In the genomic region with DNA sequence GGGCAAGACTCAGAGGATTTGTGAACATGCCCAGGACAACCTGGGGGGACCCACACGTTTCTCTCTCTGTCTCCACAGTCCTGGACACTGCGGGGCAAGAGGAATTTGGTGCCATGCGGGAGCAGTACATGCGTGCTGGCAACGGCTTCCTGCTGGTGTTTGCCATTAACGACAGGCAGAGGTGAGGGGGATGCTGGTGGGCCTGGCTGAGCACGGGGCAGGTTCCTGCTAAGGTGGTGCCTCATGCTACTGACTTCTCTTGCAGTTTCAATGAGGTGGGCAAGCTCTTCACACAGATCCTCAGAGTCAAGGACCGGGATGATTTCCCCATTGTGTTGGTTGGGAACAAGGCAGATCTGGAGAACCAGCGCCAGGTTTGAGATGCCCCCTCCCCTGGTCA, we compare ENCODE assay signal across 22 mouse cellular contexts. TPM values are rescaled to one million over a fixed set of nuclear protein-coding genes. Genes with fewer than 3 reads are reported as not detected.
DNase-seq lines count a peak whose midpoint lies in the region; ATAC-seq and TF ChIP-seq lines count a peak whose summit lies in the region.
"Had no signal": no experiment of that assay in that cellular context is flagged by ENCODE, and none has a peak within 500 bp of the region (broad histone marks: within the 10 kb centered on the region; RNA-seq: fewer than 3 reads in every experiment).

No protein-coding gene starts in this region.

- H3K9me3 ChIP-seq in heart, postnatal 0 days (replicated peaks; ENCODE audit: control insufficient read depth, low read length): no peaks in the 10 kb centered on the region
- H3K9me3 ChIP-seq in embryonic facial prominence, embryonic 10.5 days: no peaks in the 10 kb centered on the region
- H3K9me3 ChIP-seq in stomach, postnatal 0 days (ENCODE audit: control insufficient read depth, low read length): no peaks in the 10 kb centered on the region
- H3K9me3 ChIP-seq: embryonic facial prominence, embryonic 15.5 days; forebrain, embryonic 10.5 days; G1E; hindbrain, embryonic 15.5 days had no signal

- peaks cover 16% of the 10 kb centered on the region for H3K36me3 ChIP-seq in heart, postnatal 0 days (replicated peaks; ENCODE audit: control insufficient read depth, insufficient read depth, low read length)
- no peaks in the 10 kb centered on the region for H3K36me3 ChIP-seq in embryonic facial prominence, embryonic 10.5 days (replicated peaks)
- H3K36me3 ChIP-seq in stomach, postnatal 0 days (ENCODE audit: control insufficient read depth, insufficient read depth, low read length): no peaks in the 10 kb centered on the region
- H3K36me3 ChIP-seq: embryonic facial prominence, embryonic 15.5 days; hindbrain, embryonic 15.5 days had no signal

- H3K27me3 ChIP-seq in heart, postnatal 0 days (ENCODE audit: control insufficient read depth, insufficient read depth, low read length): no peaks in the 10 kb centered on the region
- H3K27me3 ChIP-seq in embryonic facial prominence, embryonic 10.5 days (replicated peaks; ENCODE audit: low read depth, poor library complexity, severe bottlenecking): peaks cover 18% of the 10 kb centered on the region; the same call in 1 of the 2 replicates
- no peaks in the 10 kb centered on the region for H3K27me3 ChIP-seq in stomach, postnatal 0 days (ENCODE audit: control insufficient read depth, insufficient read depth, low read length)
- H3K27me3 ChIP-seq: embryonic facial prominence, embryonic 15.5 days; hindbrain, embryonic 15.5 days had no signal

- TF ChIP-seq CTCF in heart, postnatal 0 days (IDR thresholded peaks at IDR 0.05; ENCODE audit: low read depth): no peak
- TF ChIP-seq CTCF in stomach, postnatal 0 days (IDR thresholded peaks at IDR 0.05; ENCODE audit: low read depth): no peak

- H3K27ac ChIP-seq in heart, postnatal 0 days (ENCODE audit: low read depth): 0 out of 2 replicates have a peak overlapping the region, but pooled peaks have one; percentile 100
- no peak overlapping the region for H3K27ac ChIP-seq in embryonic facial prominence, embryonic 10.5 days (replicated peaks)
- H3K27ac ChIP-seq in stomach, postnatal 0 days (replicated peaks): no peak overlapping the region
- H3K27ac ChIP-seq: embryonic facial prominence, embryonic 15.5 days; forebrain, embryonic 10.5 days; hindbrain, embryonic 15.5 days had no signal

- no peaks in the 10 kb centered on the region for H3K4me1 ChIP-seq in heart, postnatal 0 days (ENCODE audit: control insufficient read depth, insufficient read depth)
- H3K4me1 ChIP-seq in embryonic facial prominence, embryonic 10.5 days: peaks cover 40% of the 10 kb centered on the region
- H3K4me1 ChIP-seq in stomach, postnatal 0 days (replicated peaks; ENCODE audit: control insufficient read depth, insufficient read depth): no peaks in the 10 kb centered on the region

- WGBS in heart, postnatal 0 days: 72% methylated on average over 9 of the region's 9 CpGs
- WGBS in embryonic facial prominence, embryonic 10.5 days: 78% methylated on average over 9 of the region's 9 CpGs
- WGBS in stomach, postnatal 0 days: 76% methylated on average over 9 of the region's 9 CpGs

- no peak overlapping the region for H3K9ac ChIP-seq in heart, postnatal 0 days (replicated peaks; ENCODE audit: low read depth, low read length)
- H3K9ac ChIP-seq in stomach, postnatal 0 days (ENCODE audit: low read length): 0 out of 2 replicates have a peak overlapping the region, but pooled peaks have one; percentile 23
- H3K9ac ChIP-seq: embryonic facial prominence, embryonic 15.5 days; hindbrain, embryonic 15.5 days had no signal

- intact Hi-C loops in heart, postnatal 10 days (cut with DNase I): loop anchor here (2.0 kb wide), 2 partner anchors 33 to 43 kb away; a partner anchor contains a TSS

- TF ChIP-seq EP300 in heart, postnatal 0 days (IDR thresholded peaks at IDR 0.05; ENCODE audit: low read depth): no peak
- TF ChIP-seq EP300 in stomach, postnatal 0 days (optimal IDR thresholded peaks at IDR 0.05): no peak

- peak; percentile 52 for DNase-seq in cerebellum, adult 11-12 months
- no peak for DNase-seq in cerebellum, adult 18-20 months
- no peak for DNase-seq in heart, postnatal 0 days (ENCODE audit: low spot score)
- DNase-seq in heart, postnatal 10 days: no peak
- DNase-seq in embryonic facial prominence, embryonic 10.5 days (ENCODE audit: low spot score): no peak
- DNase-seq in stomach, postnatal 0 days (ENCODE audit: low spot score): peak; percentile 13
- no peak for DNase-seq in lung, postnatal 36 days
- DNase-seq: adrenal gland, adult 8-10 months; adrenal gland, postnatal 36 days; B cell, adult 2 months; cerebellum, adult 11 months; cerebellum, adult 9-11 months; cerebellum, postnatal 36 days had no signal

- H3K4me3 ChIP-seq in heart, postnatal 0 days (ENCODE audit: low read depth, low read length): no peak overlapping the region
- H3K4me3 ChIP-seq in embryonic facial prominence, embryonic 10.5 days: 0 out of 2 replicates have a peak overlapping the region, but pooled peaks have one; percentile 5
- H3K4me3 ChIP-seq in stomach, postnatal 0 days (ENCODE audit: low read depth, low read length): no peak overlapping the region
- H3K4me3 ChIP-seq: erythroblast, embryonic 14.5 days; hindbrain, embryonic 15.5 days had no signal

- no peak overlapping the region for H3K4me2 ChIP-seq in heart, postnatal 0 days (ENCODE audit: low read depth, low read length)
- H3K4me2 ChIP-seq in stomach, postnatal 0 days (replicated peaks; ENCODE audit: low read depth): no peak overlapping the region

- ATAC-seq in heart, postnatal 0 days (ENCODE audit: insufficient read depth, low read depth): no peak
- no peak for ATAC-seq in stomach, postnatal 0 days (ENCODE audit: low FRiP score, low TSS enrichment)
- ATAC-seq: CD4-positive, CD25-positive, alpha-beta regulatory T cell, adult 4 months; forebrain, embryonic 14.5 days; inflammation-experienced regulatory T-cells, adult 6 months; intestine, postnatal 0 days had no signal

RNA-seq across cellular contexts. Expression of a gene that starts 2.5 kb away (rescaled TPM):
- total RNA-seq in heart, postnatal 0 days (2014; rRNA removed; ENCODE audit: low replicate concordance): 38.4 and 62.0 TPM in 2 replicates
- polyA plus RNA-seq in heart, postnatal 0 days (2015; fragmentation: Nextera tagmentation; extraction: Ambion mirVana): 85.7 and 90.0 TPM in 2 replicates
- 10 to 100 TPM; 71.6 to 75.7 TPM for total RNA-seq in heart, postnatal 10 days (2021)
- 18.8 and 20.3 TPM in 2 replicates for polyA plus RNA-seq in embryonic facial prominence, embryonic 10.5 days (2016; fragmentation: Nextera tagmentation; extraction: Ambion mirVana)
- 81.5 and 87.2 TPM in 2 replicates for polyA plus RNA-seq in stomach, postnatal 0 days (2015; fragmentation: Nextera tagmentation; extraction: Ambion mirVana)

RNA-seq across cellular contexts. Expression of a gene that starts 4.1 kb away (rescaled TPM):
- total RNA-seq in heart, postnatal 0 days (2014; rRNA removed; ENCODE audit: low replicate concordance): 37.8 and 38.9 TPM in 2 replicates
- polyA plus RNA-seq in heart, postnatal 0 days (2015; fragmentation: Nextera tagmentation; extraction: Ambion mirVana): 15.9 and 17.9 TPM in 2 replicates
- 10 to 100 TPM; 68.5 to 70.1 TPM for total RNA-seq in heart, postnatal 10 days (2021)
- 46.2 and 47.9 TPM in 2 replicates for polyA plus RNA-seq in embryonic facial prominence, embryonic 10.5 days (2016; fragmentation: Nextera tagmentation; extraction: Ambion mirVana)
- 14.9 and 18.6 TPM in 2 replicates for polyA plus RNA-seq in stomach, postnatal 0 days (2015; fragmentation: Nextera tagmentation; extraction: Ambion mirVana)

RNA-seq across cellular contexts. Expression of a gene that starts 21.7 kb away (rescaled TPM):
- 20.3 and 22.0 TPM in 2 replicates for total RNA-seq in heart, postnatal 0 days (2014; rRNA removed; ENCODE audit: low replicate concordance)
- polyA plus RNA-seq in heart, postnatal 0 days (2015; fragmentation: Nextera tagmentation; extraction: Ambion mirVana): 25.5 and 27.5 TPM in 2 replicates
- total RNA-seq in heart, postnatal 10 days (2021): 10 to 100 TPM; 14.5 to 15.9 TPM
- 87.0 and 90.7 TPM in 2 replicates for polyA plus RNA-seq in embryonic facial prominence, embryonic 10.5 days (2016; fragmentation: Nextera tagmentation; extraction: Ambion mirVana)
- polyA plus RNA-seq in stomach, postnatal 0 days (2015; fragmentation: Nextera tagmentation; extraction: Ambion mirVana): 23.0 and 23.4 TPM in 2 replicates

RNA-seq across cellular contexts. Expression of a gene that starts 22.8 kb away (rescaled TPM):
- total RNA-seq in heart, postnatal 0 days (2014; rRNA removed; ENCODE audit: low replicate concordance): 31.7 and 61.1 TPM in 2 replicates
- polyA plus RNA-seq in heart, postnatal 0 days (2015; fragmentation: Nextera tagmentation; extraction: Ambion mirVana): 44.8 and 51.7 TPM in 2 replicates
- 10 to 100 TPM; 34.1 to 47.9 TPM for total RNA-seq in heart, postnatal 10 days (2021)
- 70.3 and 77.5 TPM in 2 replicates for polyA plus RNA-seq in embryonic facial prominence, embryonic 10.5 days (2016; fragmentation: Nextera tagmentation; extraction: Ambion mirVana)
- polyA plus RNA-seq in stomach, postnatal 0 days (2015; fragmentation: Nextera tagmentation; extraction: Ambion mirVana): 55.7 and 59.8 TPM in 2 replicates

RNA-seq across cellular contexts. Expression of a gene that starts 32.5 kb away (rescaled TPM):
- 5.4 and 12.5 TPM in 2 replicates for total RNA-seq in heart, postnatal 0 days (2014; rRNA removed; ENCODE audit: low replicate concordance)
- polyA plus RNA-seq in heart, postnatal 0 days (2015; fragmentation: Nextera tagmentation; extraction: Ambion mirVana): 3.8 TPM in 2 replicates
- total RNA-seq in heart, postnatal 10 days (2021): 10 to 100 TPM; 28.8 to 35.7 TPM
- 13.4 and 14.9 TPM in 2 replicates for polyA plus RNA-seq in embryonic facial prominence, embryonic 10.5 days (2016; fragmentation: Nextera tagmentation; extraction: Ambion mirVana)
- polyA plus RNA-seq in stomach, postnatal 0 days (2015; fragmentation: Nextera tagmentation; extraction: Ambion mirVana): 3.4 and 3.8 TPM in 2 replicates

Comparison
In these comparisons a context has a peak if more than half of its experiments do, and no peak if none do; other contexts are left out.
1. DNase-seq: peak in cerebellum, adult 11-12 months (single experiment) and stomach, postnatal 0 days (single experiment); none in cerebellum, adult 18-20 months (0 of 2), heart, postnatal 0 days (single experiment), heart, postnatal 10 days (0 of 2), embryonic facial prominence, embryonic 10.5 days (single experiment) and lung, postnatal 36 days (single experiment).